Mouse (Mus musculus) forebrain, embryonic 10.5 days (tissue): Measurements from ENCODE around the gene Slc38a2. TPM values are rescaled to one million over a fixed set of nuclear protein-coding genes. Genes with fewer than 3 reads are reported as not detected.

Experiments used
- DNase-seq: peaks from one replicate; pipeline ENCODE4 v3.0.0-alpha.2; 2017; ENCODE audit warnings: low spot score; ENCODE audit errors: extremely low spot score
- H3K27ac ChIP-seq: fragments of 300-500 bp; sonication (generic); 2 replicates; pipeline ENCODE4 v1.5.1; 2016; ENCODE audit warnings: mild to moderate bottlenecking
- H3K27me3 ChIP-seq: fragments of 300-500 bp; sonication (generic); 2 replicates; pipeline ENCODE4 v1.6.1; 2016; ENCODE audit warnings: mild to moderate bottlenecking; ENCODE audit not compliant: poor library complexity, severe bottlenecking
- H3K36me3 ChIP-seq: fragments of 300-500 bp; sonication (generic); replicated peaks from 2 replicates; pipeline ENCODE4 v1.6.1; 2016; ENCODE audit warnings: mild to moderate bottlenecking, moderate library complexity
- H3K4me1 ChIP-seq: fragments of 300-500 bp; sonication (generic); 2 replicates; pipeline ENCODE4 v1.6.1; 2016
- H3K4me3 ChIP-seq: fragments of 300-500 bp; sonication (generic); 2 replicates; pipeline ENCODE4 v1.5.1; 2016; ENCODE audit warnings: mild to moderate bottlenecking, moderate library complexity
- H3K9me3 ChIP-seq: fragments of 300-500 bp; sonication (generic); 2 replicates; pipeline ENCODE4 v1.6.1; 2016; ENCODE audit warnings: mild to moderate bottlenecking, moderate library complexity
- WGBS: fragments of 180-500 bp; shearing (Covaris S2); methylation state at CpG from one replicate; pipeline ENCODE4 v1.1.7; 2016; 5-methylcytosine and 5-hydroxymethylcytosine counted together
- polyA plus RNA-seq: library from polyadenylated mRNA; unstranded; fragments of >200 nt; fragmentation: Nextera tagmentation; extraction: Ambion mirVana; gene quantifications from 2 replicates; pipeline ENCODE4 v1.2.1, GENCODE M21; 2016

The Slc38a2 gene
- polyA plus RNA-seq, 1 experiment from 2014 or later: 151 TPM

DNA sequence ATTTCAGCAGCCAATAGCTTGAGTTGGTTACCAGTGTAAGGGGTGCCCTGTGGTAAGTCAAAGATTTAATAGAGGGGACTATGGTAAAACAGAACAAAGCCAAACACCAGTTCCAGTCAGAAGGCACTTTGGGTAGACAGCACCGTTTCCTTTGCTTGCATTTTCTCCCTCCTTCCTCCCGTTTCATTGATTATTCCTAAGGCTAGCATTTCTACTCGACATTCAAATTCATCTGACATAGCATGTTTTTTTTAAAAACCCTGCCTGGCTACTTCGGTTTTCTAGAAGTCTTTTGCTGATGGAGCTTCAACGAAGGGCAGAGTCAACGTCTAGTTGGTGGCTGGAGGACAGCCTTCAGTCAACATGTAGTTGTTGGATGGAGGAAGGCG, 16.2 kb upstream of the Slc38a2 start:
- no peak for DNase-seq
- Histone ChIP-seq H3K4me1 (peaks cover 5% of the 10 kb centered on the region), H3K9me3 (no peaks in the 10 kb centered on the region), H3K36me3 (no peaks in the 10 kb centered on the region), H3K27me3 (no peaks in the 10 kb centered on the region), H3K4me3 (no peak overlapping the region), H3K27ac (no peak overlapping the region)
- 94% methylated on average over 7 of the region's 7 CpGs for WGBS

DNA sequence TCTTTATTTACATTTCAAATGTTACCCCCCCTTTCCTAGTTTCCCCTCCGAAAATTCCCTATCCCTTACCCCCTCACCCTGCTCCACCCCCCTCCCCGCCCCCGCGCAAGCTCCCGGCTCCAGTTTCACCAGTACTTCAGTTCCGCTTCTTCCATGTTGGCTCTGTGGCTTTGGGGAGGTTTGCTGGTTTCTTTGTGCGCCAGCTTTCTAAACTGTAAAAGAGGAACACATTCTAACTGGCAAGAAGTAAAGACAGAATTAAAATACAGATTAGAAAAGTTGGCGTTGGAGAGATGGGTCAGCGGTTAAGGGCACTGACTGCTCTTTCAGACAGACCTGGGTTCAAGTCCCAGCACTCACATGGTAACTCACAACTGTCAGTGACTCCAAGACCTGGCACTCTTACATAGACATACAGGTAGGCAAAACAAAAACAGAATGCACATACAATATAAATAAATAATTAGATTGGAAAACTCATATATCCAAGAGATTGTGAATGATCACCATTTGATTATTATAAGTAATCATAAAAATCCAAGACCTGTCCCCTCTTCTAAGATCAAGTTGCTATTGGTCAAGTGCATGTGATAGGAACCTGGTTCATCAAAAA, 15.7 kb upstream of the Slc38a2 start:
- Histone ChIP-seq H3K4me1 (peaks cover 10% of the 10 kb centered on the region), H3K4me3 (no peak overlapping the region), H3K27me3 (no peaks in the 10 kb centered on the region), H3K27ac (no peak overlapping the region), H3K9me3 (no peaks in the 10 kb centered on the region), H3K36me3 (no peaks in the 10 kb centered on the region)
- 91% methylated on average over 9 of the region's 9 CpGs for WGBS
- DNase-seq: no peak

DNA sequence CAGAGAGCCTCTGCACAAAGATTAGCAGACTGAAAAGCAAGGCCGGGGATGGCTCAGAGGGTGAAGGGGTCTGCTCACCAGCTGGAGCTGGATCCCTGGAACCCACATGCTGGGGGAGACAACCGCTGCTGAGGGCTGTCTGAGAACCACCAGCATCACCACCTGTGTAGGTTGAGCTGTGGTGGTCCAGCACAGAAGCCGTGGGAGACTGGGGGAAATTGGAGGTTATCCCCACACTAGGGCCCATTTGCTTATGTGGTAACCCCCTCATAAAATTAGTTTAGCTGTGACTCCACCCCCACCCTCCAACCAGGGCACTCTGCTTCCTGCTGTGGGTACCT, 15.1 kb upstream of the Slc38a2 start:
- Histone ChIP-seq H3K4me3 (no peak overlapping the region), H3K27me3 (no peaks in the 10 kb centered on the region), H3K4me1 (peaks cover 15% of the 10 kb centered on the region), H3K36me3 (no peaks in the 10 kb centered on the region), H3K9me3 (no peaks in the 10 kb centered on the region), H3K27ac (no peak overlapping the region)
- no peak for DNase-seq
- 86% methylated on average over 3 of the region's 3 CpGs for WGBS

DNA sequence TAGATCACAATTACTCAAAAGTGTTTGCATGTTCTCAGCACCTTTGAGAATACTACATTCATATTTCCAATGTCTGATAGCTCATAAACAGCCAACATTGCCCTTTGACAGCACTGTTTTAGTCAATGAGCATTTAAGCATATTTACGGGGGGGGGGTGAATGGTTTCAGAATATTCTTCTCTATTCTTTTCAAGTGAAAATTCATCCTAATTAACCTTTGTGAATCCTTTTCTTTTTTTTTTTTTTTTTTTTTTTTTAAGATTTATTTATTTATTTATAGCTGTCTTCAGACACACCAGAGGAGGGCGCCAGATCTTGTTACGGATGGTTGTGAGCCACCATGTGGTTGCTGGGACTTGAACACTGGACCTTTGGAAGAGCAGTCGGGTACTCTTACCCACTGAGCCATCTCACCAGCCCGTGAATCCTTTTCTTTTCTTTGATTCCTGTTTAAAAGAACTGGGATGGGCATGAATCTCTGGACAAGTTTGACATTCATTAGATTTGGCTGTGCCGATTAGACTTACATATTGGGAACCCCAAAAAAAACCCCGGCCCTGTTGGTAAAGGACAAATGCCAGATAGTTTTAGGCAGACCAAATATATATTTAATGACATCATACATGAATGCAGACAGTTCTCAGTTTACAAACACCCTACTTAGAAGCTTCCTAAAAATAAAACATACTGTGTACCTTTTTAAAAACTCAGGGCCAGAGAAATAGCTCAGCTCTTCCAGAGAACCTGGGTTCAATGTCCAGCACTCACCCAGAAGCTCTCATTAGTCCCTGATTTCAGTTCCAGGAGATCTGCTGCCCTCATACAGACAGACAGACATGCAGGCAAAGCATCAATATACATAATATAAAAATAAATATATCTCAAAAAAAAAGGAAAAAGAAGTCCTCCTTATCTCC, 14.5 kb upstream of the Slc38a2 start:
- Histone ChIP-seq H3K4me3 (no peak overlapping the region), H3K36me3 (no peaks in the 10 kb centered on the region), H3K27ac (no peak overlapping the region), H3K9me3 (no peaks in the 10 kb centered on the region), H3K27me3 (no peaks in the 10 kb centered on the region), H3K4me1 (peaks cover 21% of the 10 kb centered on the region)
- no peak for DNase-seq
- WGBS: 94% methylated on average over 6 of the region's 7 CpGs

DNA sequence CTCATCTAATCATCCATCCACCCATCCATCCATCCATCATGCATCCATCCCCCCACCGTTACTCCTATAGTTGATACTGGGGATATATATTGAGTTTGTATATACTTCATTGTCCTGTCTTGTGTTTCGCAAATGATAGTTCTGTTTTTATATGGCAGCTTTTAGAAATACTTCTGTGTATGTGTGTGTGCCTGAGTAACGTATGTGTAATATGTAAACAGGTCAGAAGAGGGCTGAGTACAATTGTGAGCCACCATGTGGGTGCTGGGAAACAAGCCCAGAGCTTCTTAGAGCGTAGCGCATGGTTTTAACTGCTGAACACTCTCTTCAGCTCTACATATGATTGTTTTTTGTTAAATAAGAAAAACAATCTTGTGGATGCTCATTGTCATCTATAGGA, 12.8 kb upstream of the Slc38a2 start:
- 93% methylated on average over 5 of the region's 5 CpGs for WGBS
- H3K36me3 ChIP-seq: no peaks in the 10 kb centered on the region

DNA sequence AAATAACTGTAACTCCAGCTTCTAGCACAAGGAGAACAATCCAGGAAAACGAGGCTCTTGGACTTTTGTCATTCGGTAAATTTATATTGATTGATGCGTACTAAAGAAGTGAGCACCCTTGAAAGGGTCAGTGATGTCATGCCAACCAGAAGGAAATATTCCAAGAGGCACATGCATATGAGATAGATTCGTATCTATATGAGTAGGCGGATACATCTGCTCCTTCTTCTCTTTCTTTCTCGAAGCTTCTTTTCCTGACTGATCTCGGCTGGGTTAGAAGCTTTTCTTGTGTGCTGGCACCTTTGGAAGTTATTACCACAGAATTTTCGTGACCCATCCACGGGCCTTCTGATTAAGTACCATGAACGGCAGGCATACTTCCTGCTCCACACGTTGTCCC, 12.1 kb upstream of the Slc38a2 start:
- DNase-seq: no peak
- Histone ChIP-seq H3K9me3 (no peaks in the 10 kb centered on the region), H3K4me1 (peaks cover 27% of the 10 kb centered on the region), H3K4me3 (no peak overlapping the region), H3K27me3 (no peaks in the 10 kb centered on the region), H3K36me3 (no peaks in the 10 kb centered on the region), H3K27ac (no peak overlapping the region)
- 93% methylated on average over 11 of the region's 11 CpGs for WGBS

More for the DNA sequence above, 12.8 kb upstream of the Slc38a2 start:
- no peak for DNase-seq
- Histone ChIP-seq H3K4me3 (no peak overlapping the region), H3K27ac (no peak overlapping the region), H3K27me3 (no peaks in the 10 kb centered on the region), H3K9me3 (no peaks in the 10 kb centered on the region), H3K4me1 (peaks cover 27% of the 10 kb centered on the region)

DNA sequence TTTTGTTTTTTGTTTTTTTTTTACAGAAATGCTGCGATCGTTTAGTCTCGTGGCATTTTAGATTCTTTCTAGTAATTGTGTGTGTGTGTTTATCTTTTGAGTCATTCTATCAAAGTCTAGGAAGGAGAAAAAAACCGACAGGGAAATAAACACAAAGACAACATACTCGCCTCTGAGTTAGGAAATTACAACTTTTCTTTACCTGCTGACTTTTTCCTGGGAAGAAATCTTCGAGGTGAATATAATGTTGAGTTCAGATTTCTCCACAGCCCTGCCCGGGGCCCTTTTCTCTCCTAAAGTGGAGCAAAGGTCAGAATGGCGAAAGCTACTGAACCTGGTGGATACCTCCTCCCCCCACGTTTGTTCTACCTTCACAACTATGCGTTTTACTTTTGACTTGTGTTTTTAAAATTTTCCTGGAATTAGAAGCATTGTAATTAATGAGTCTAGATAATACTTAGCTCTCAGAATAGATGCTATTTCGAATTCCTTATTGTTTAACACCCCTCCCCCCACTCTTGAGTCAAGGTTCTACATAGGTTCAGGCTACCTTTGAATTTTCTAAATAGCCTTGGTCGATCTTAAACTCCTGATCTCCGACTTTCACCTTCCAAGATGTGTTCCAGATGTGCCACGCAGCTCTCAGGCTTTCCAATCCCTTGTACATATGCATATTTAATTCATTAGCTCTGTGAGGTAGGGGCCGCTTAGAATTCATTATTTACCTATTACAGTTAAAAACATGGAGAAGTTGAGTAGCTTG, 11.0 kb upstream of the Slc38a2 start:
- H3K9me3 ChIP-seq: no peaks in the 10 kb centered on the region
- peak overlapping the region; percentile 99 for H3K27ac ChIP-seq
- H3K36me3 ChIP-seq: no peaks in the 10 kb centered on the region
- no peak for DNase-seq
- peak overlapping the region; percentile 67 for H3K4me3 ChIP-seq
- peaks cover 27% of the 10 kb centered on the region for H3K4me1 ChIP-seq
- no peaks in the 10 kb centered on the region for H3K27me3 ChIP-seq
- 42% methylated on average over 15 of the region's 15 CpGs for WGBS

DNA sequence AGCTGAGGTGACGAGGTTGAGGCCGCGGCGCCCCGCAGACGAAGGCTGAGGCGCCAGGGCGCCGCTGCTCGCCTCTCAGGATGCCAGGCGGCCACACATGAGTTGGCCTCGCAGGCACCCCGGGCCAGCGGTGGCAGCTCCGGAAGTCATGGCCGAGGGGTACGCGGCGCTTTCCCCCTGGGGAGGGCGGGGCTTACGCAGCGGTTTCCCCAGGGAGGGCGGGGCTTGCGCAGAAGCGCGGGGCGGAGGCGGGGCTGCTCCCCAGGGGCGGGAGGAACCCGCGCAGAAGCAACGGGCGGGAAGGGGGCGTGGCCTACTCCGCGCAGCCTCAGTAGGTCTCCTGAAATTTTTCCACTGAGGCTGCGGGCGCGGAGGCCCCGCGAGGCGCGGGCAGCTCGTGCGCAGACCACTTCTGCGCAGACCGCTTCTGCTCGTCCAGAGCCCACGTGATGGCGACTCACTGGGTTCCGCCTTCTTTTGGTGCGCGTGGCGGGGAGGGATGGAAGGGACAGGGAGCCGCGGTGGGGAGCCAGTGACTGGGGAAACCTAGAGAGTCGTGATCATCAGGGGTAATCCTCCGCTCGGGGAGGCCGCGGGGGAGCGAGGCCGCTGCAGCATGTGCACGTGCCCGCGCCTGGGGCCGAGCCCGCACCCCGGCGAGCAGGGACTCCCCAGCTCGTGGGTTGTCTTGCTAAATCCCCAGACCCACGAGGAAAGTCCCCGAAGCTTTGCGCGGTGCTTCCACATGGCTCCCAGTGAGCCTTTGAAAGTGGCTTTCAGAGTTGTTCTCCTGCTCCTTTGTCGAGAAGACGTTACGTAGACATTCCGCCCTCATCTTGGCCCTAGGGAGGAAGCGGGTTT, 10.2 kb upstream of the Slc38a2 start:
- peak; percentile 95 for DNase-seq
- H3K4me1 ChIP-seq: peaks cover 27% of the 10 kb centered on the region
- no peaks in the 10 kb centered on the region for H3K36me3 ChIP-seq
- 1% methylated on average over 76 of the region's 80 CpGs for WGBS
- peak overlapping the region; percentile 67 for H3K4me3 ChIP-seq
- H3K27me3 ChIP-seq: no peaks in the 10 kb centered on the region
- no peaks in the 10 kb centered on the region for H3K9me3 ChIP-seq
- H3K27ac ChIP-seq: peak overlapping the region; percentile 99

DNA sequence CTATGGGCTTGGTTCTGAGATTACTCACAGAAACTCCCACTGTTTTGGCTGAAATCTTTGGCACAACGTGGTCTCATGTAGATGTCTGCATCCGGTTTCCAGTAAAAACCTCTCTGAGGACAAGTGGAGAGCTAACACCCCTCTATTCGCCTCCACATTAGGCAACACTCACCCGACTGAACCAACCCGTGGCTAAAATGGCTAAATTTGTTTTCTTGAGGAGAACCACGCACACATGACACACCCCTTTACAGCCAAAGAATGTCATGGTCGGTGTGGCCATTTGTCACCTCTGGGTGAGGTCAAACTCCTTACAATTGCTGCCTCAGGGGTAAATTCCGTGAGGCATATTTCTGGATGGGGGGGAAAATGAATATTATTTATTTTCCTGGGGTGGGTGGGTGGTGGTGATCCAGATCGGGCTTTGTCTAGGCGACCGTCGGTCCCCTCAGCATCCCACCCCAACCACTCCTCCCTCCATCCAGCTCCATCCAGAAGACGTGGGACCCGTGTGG, 9.5 kb upstream of the Slc38a2 start:
- Histone ChIP-seq H3K9me3 (no peaks in the 10 kb centered on the region), H3K27ac (peak overlapping the region; percentile 99), H3K4me3 (peak overlapping the region; percentile 67), H3K36me3 (no peaks in the 10 kb centered on the region), H3K27me3 (no peaks in the 10 kb centered on the region), H3K4me1 (peaks cover 27% of the 10 kb centered on the region)
- WGBS: 43% methylated on average over 14 of the region's 14 CpGs
- peak; percentile 34 for DNase-seq

DNA sequence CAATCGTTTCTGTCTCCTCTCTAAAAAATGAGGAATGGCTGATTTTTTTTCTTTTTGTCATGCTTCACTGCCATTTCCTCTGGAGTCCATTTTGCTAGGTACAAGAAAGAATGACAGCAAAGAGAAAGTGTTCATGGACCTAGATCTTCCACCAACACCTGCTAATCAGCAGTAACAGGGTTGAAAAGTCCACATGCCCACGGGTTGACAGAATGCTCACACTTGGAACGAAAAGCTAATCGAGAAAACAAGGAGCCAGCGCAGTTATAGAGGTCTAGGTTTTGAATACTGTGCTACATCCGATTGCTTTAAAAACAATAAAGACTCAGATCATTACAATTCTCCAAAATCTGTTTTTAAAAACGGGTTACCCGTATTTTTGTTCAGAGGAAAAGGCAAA, 8.9 kb upstream of the Slc38a2 start:
- no peaks in the 10 kb centered on the region for H3K9me3 ChIP-seq
- 92% methylated on average over 8 of the region's 8 CpGs for WGBS
- H3K36me3 ChIP-seq: no peaks in the 10 kb centered on the region
- no peaks in the 10 kb centered on the region for H3K27me3 ChIP-seq
- H3K4me1 ChIP-seq: peaks cover 27% of the 10 kb centered on the region
- H3K27ac ChIP-seq: no peak overlapping the region
- H3K4me3 ChIP-seq: no peak overlapping the region
- no peak for DNase-seq

DNA sequence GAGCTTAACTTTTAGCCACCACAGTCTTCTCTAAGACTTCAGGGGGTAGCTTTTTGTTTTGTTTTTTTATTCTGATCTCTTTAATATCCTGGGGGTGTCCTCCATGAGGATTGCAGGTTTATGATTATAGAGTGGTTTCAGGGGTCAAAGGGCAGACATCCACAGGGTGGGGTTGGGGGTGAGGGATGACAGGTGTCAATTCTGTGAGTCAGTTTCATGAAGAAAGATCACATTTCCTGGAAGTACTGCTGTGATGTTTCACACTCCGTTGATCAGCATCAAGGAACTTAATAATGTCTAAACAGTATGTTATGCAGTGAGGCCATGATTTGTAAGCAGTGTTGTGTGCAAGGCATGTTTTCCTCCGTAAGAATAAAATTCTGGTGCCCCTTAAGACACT, 8.4 kb upstream of the Slc38a2 start:
- Histone ChIP-seq H3K36me3 (no peaks in the 10 kb centered on the region), H3K27ac (no peak overlapping the region), H3K27me3 (no peaks in the 10 kb centered on the region), H3K4me1 (peaks cover 27% of the 10 kb centered on the region), H3K4me3 (no peak overlapping the region), H3K9me3 (no peaks in the 10 kb centered on the region)
- DNase-seq: no peak
- 88% methylated on average over 2 of the region's 2 CpGs for WGBS

DNA sequence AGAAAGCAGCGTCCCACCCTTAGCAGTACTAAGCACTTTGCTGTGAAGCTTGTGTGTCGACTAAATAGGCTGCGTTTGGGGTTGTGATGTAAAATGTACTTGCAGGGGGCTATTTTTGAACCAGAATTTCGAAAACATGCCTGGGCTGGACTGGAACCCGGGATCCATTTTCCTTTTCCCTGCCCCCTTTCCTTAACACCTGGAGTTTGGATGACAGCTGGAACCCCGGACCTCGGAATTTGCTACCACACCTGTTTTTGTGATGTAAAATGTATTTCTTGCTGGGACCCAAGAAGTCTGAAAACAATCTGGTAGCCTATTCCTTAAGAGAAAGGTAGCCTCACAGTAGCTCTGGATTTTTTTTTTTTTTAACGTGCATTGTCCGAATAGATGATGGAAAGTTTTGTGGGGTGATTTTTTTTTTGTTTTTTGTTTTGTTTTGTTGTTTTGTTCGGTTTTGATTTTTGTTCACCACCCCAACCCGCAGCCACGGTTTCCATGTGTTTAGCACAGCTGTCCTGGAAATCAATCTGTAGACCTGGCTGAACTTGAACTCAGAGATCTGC, 3.0 kb upstream of the Slc38a2 start:
- Histone ChIP-seq H3K27me3 (peaks cover 20% of the 10 kb centered on the region; the same call in 1 of the 2 replicates), H3K4me1 (peaks cover 20% of the 10 kb centered on the region), H3K9me3 (no peaks in the 10 kb centered on the region), H3K4me3 (no peak overlapping the region), H3K36me3 (peaks cover 11% of the 10 kb centered on the region), H3K27ac (no peak overlapping the region)
- DNase-seq: no peak
- WGBS: 90% methylated on average over 12 of the region's 12 CpGs
